Comparison of ENCODE assay signal across 15 mouse cellular contexts in the genomic region with DNA sequence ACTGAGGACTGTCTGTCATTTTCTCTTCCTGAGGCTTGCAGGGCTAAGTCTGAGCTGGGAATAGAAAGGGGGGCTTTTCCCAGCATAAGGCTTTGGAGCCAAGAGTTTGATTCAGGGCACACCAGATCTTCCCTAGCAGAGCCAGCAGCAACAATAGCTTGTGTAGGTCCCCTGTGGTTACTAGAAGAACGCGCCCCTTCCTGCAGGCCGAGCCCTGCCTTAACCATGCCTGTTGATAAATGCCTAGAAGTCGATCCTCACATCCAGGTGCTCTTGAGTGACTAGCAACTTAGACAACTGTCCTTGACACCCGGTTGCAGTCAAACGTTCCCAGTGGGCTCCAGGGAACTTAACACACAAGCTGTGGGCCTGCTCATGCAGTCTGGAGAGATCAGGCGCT.
DNase-seq lines count a peak whose midpoint lies in the region; ATAC-seq lines count a peak whose summit lies in the region.
"Had no signal": no experiment of that assay in that cellular context is flagged by ENCODE, and none has a peak within 500 bp of the region (broad histone marks: within the 10 kb centered on the region; RNA-seq: fewer than 3 reads in every experiment).

No protein-coding gene starts in this region.

- H3K36me3 ChIP-seq in heart, embryonic 13.5 days: no peaks in the 10 kb centered on the region
- no peaks in the 10 kb centered on the region for H3K36me3 ChIP-seq in hindbrain, embryonic 15.5 days

- H3K9me3 ChIP-seq in heart, embryonic 13.5 days: no peaks in the 10 kb centered on the region
- no peaks in the 10 kb centered on the region for H3K9me3 ChIP-seq in hindbrain, embryonic 15.5 days

- no peak overlapping the region for H3K4me2 ChIP-seq in heart, embryonic 13.5 days
- H3K4me2 ChIP-seq in hindbrain, embryonic 15.5 days: no peak overlapping the region

- H3K27ac ChIP-seq in heart, embryonic 13.5 days (replicated peaks): no peak overlapping the region
- H3K27ac ChIP-seq in hindbrain, embryonic 15.5 days (replicated peaks): 0 out of 2 replicates have a peak overlapping the region, but pooled peaks have one; percentile 9

- no peak for DNase-seq in heart, postnatal 25 days (ENCODE audit: low spot score)
- DNase-seq in thymus, postnatal 4 days: peak; percentile 34
- DNase-seq in thymus, postnatal 10 days (ENCODE audit: low spot score in 2 of 2): no peak
- DNase-seq in right cerebral cortex, postnatal 10 days (ENCODE audit: low spot score in 2 of 2): no peak
- DNase-seq in kidney, adult 9 months: no peak
- DNase-seq in embryo, embryonic 11 days: no peak
- DNase-seq: cerebellum, postnatal 14 days; gastrocnemius, postnatal 10 days; kidney, adult 11 months; lung, postnatal 36 days; retina, postnatal 1 day; thymus, adult 18-20 months had no signal

- ATAC-seq in heart, embryonic 13.5 days (ENCODE audit: extremely low read depth, insufficient number of reproducible peaks, low FRiP score, low TSS enrichment): no peak
- no peak for ATAC-seq in hindbrain, embryonic 15.5 days (ENCODE audit: low FRiP score, low read depth)

- H3K4me3 ChIP-seq in heart, embryonic 13.5 days: no peak overlapping the region
- H3K4me3 ChIP-seq in hindbrain, embryonic 15.5 days: no peak overlapping the region
- H3K4me3 ChIP-seq: myocyte had no signal

- H3K27me3 ChIP-seq in heart, embryonic 13.5 days (replicated peaks): 0 out of 2 replicates have a peak, but pooled peaks cover 5% of the 10 kb centered on the region
- no peaks in the 10 kb centered on the region for H3K27me3 ChIP-seq in hindbrain, embryonic 15.5 days

- WGBS in heart, embryonic 13.5 days: 42% methylated on average over 7 of the region's 7 CpGs
- 41% methylated on average over 7 of the region's 7 CpGs for WGBS in hindbrain, embryonic 15.5 days

- H3K4me1 ChIP-seq in heart, embryonic 13.5 days: peaks cover 83% of the 10 kb centered on the region
- H3K4me1 ChIP-seq in hindbrain, embryonic 15.5 days (replicated peaks): peaks cover 69% of the 10 kb centered on the region

- intact Hi-C loops in heart, postnatal 25 days (cut with DNase I): no loop called here

- H3K9ac ChIP-seq in heart, embryonic 13.5 days: 0 out of 2 replicates have a peak overlapping the region, but pooled peaks have one; percentile 2
- no peak overlapping the region for H3K9ac ChIP-seq in hindbrain, embryonic 15.5 days
